Mouse (Mus musculus) stomach, postnatal 0 days (tissue): ENCODE measurements at regions not wholly inside any gene's neighbourhood (a gene's known extent, or its start where the extent isn't known, plus 50 kb on each side); places are given as distances from the start of the nearest gene placed in this dataset.

Experiments used
- CTCF ChIP-seq: IDR thresholded peaks from 2 replicates; pipeline ENCODE4 v1.5.1; 2016; ENCODE audit warnings: antibody characterized with exemption, low read depth, mild to moderate bottlenecking, moderate library complexity
- EP300 ChIP-seq: optimal IDR thresholded peaks from 2 replicates; pipeline ENCODE3; 2016; ENCODE audit warnings: antibody characterized with exemption

DNA sequence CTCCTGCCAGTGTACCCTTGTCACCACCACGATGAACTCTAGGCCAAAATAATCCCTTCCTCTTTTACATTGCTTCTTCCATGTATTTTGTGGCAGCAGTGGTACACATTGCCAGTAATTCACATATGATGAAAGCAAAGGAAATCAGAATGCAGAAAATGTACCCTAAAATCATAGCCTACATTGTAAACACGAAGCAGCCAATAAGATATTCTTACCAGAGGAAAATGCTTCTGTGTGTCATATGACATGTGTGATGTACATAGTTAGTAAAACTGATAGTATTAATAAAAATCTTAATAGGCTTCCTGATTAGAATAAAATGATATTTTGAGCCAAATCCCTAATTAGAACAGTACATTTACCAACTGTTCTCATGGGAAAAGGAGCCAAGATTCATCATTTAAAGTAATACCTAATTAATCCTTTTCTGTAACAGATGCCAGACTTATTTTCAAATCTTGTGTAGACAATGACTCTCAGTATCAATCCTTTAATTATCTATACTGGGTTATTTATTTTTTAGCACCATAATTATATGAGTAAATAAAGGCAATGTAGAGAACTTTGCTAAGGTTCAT lies 88.3 kb upstream of the Prmt6 start:
- TF ChIP-seq EP300 (no peak), CTCF (no peak)
